Mouse (Mus musculus) right cerebral cortex, adult 2 months (tissue): ENCODE measurements around the gene Odf2.
"Not testable (repeated sequence)": the region's sequence is repeated elsewhere in the genome, so short reads cannot be mapped to it uniquely, and the experiment has no call there.

ENCODE experiments used
- DNase-seq, 2 experiments: peaks; one replicate each; pipeline ENCODE4 v3.0.0; 2021 to 2022; ENCODE audit warnings: low spot score in 2 of 2

The Odf2 gene

DNA sequence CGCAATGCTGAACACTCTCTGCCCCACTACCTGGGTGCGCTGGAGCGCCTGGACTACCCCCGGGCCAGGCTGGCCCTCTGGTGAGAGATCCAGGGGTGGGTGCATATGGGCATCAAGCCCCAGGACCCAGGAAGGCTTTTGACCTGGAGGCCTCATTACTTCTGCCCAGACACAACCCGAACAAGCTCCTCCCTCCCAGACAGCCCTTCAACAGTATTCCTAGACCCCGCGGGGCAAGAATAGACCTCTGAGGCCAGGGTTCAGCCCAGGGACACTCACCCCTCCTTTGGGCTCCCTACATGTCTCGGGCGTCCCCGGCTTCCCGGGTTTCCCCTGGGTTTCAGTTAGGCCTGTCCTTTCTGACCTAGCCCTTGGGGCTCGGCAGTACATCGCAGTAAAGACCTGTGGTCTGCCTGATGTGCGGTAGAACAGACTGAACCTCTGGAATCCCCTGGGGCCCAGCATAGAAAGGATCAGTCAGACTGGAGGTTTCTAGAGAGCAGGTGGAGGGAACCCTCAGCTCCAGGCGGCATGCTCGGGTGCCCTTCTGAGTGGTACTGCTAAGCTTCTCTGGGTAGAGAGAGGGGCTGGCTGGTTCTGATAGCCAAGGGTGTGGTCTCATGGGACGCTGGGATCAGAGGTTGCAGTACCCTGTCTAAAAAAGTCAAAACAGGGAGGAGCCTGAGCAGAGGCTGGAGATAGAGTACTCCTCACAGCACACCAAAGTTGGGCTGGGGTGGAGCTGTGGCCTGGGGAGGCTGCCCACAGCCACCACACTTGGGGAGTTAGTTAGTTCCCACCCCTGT lies 19.2 kb upstream of the Odf2 start:
- DNase-seq = no peak

DNA sequence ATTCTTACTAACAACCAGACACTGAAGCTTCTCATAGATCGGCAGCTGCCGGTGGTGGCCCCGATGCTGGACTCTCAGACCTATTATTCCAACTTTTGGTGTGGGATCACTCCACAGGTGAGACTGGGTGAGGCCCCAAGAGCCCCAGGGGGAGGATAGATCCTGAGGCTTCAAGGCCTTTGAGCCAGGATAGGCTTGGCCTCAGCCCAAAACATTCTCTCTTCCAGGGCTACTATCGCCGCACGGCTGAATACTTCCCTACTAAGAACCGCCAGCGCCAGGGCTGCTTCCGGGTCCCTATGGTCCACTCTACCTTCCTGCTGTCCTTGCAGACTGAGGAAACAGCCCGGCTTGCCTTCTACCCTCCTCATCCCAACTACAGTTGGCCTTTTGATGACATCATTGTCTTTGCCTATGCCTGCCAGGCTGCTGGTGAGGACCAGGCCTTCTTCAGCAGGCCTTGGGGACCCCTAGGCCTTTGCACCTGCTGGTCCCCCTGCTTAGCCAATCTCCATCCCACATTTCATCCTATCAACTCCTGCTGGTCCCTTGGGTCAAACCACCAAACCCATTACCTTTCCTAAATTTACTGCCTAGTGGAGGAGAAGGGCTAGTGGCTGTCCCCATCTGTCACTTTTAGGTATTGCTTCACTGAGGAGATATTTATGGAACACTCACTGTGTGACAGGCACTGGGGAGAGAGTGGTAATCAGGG lies 16.3 kb upstream of the Odf2 start:
- DNase-seq = no peak

DNA sequence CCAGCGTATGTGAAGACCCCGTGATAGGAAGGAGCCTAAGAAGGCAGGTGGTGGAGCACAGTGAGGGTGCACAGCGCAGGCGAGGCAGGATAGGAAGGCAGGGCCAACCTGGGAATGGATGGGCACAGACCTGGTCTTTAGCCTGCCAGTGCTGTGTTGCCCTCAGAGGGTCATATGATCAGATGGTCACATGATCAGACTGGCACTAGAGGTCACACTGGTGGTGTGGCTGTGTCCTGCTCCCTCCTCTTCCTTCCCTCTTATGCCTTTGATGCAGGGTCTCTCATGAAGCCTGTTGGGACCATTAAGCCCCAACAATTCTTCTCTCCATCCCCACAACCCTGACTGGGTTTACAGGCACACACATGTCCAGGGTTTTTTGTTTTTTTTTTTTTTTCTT lies 15.2 kb upstream of the Odf2 start:
- no peak for DNase-seq

DNA sequence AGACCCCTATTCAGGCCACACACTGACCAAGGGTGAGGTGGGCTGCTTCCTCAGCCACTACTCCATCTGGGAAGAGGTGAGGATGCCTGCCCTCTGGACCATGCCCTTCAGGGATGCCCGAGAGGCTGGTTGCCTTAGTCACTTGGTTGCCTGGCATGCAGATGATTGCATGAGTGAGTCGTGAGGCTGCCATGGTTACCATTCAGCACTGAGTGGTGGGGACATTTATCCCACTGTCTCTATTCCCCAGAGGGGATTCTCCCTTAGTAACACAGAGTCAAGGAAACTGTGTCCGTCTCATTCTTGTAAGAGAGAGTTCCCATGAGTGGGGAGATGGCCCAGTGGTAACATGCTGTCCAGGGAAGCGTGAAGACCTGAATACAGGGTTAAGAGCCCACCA lies 11.0 kb upstream of the Odf2 start:
- no peak for DNase-seq

DNA sequence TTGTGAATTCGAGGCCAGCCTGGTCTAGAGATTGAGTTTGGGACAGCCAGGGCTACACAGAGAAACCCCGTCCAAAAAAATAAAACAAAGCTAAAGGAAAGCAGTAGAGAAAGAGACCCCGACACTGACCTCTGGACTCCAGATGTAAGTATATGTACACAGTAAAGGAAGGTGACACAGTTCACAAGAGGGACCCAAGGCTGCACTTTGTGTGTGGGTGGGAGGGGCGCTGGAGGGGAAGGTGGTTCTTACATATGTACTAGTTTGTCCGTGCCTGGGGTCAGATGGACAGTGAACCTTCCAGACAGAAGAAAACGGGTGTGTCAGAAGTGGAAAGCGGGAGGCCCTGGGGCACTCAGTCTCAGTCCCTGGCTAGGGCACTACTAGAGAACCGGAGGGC lies 9.8 kb upstream of the Odf2 start:
- no peak for DNase-seq

DNA sequence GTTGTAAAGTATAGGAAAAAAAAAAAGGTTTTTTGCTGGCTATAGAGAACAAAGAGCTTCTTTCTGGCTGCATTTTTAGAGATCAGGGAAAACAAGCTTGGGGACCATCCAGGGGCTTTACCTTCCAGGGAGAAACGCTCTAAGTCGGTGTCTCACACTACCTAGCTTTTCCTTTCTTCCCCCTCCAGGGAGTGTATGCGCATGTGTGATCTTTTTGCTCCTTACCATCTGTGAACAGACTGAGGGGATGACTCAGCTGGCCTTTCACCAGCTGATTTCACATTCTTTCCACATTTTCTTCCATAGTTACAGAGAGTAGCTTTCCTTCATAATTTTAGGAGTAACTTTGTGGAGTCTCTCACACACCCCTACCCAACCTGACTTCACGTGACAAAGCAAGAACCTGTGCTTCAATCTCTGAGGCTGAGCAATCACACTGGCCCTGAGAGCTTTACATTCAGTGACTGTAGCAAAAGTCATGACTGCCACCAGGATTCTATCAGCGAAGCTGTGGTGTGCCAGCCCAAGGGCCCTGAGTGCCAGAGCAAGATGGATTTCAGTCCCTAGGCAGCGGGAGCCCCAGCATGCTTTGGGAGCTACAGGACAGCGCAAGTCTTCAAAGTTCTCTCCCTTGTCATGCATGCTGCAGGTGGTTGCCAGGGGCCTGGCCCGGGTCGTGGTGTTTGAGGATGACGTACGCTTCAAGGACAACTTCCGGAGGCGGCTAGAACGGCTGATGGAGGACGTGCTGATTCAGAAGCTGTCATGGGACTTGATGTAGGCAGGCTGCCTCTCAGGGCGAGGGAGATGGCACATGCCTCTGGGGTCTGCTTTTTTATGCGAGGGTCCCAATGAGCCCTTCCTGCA lies 8.8 kb upstream of the Odf2 start:
- peak; percentile 49 to 50 for DNase-seq

DNA sequence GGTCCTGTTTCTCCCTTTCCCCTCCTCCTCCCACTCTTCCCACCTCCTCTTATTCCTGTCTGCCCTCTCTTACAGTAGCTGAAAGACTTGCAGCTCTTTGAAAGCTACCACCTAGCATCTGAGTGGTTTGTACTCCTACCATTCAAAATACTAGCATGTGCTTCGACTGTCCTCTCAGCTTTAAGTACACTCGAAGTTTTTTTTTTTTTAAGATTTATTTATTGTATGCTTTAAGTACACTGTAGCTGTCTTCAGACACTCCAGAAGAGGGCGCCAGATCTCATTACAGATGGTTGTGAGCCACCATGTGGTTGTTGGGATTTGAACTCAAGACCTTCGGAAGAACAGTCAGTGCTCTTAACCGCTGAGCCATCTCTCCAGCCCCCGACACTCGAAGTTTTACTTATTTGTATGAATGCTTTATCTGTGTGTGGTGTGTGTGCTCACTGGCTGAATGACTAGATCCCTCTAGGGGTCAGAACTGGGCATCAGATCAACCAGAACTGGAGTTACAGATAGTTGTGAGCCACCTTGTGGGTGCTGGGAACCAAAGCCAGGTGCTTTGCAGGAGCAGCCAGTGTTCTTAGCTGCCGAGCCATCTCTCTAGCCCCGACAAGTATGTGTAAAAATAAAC lies 2.2 kb upstream of the Odf2 start:
- not testable (repeated sequence) for DNase-seq

DNA sequence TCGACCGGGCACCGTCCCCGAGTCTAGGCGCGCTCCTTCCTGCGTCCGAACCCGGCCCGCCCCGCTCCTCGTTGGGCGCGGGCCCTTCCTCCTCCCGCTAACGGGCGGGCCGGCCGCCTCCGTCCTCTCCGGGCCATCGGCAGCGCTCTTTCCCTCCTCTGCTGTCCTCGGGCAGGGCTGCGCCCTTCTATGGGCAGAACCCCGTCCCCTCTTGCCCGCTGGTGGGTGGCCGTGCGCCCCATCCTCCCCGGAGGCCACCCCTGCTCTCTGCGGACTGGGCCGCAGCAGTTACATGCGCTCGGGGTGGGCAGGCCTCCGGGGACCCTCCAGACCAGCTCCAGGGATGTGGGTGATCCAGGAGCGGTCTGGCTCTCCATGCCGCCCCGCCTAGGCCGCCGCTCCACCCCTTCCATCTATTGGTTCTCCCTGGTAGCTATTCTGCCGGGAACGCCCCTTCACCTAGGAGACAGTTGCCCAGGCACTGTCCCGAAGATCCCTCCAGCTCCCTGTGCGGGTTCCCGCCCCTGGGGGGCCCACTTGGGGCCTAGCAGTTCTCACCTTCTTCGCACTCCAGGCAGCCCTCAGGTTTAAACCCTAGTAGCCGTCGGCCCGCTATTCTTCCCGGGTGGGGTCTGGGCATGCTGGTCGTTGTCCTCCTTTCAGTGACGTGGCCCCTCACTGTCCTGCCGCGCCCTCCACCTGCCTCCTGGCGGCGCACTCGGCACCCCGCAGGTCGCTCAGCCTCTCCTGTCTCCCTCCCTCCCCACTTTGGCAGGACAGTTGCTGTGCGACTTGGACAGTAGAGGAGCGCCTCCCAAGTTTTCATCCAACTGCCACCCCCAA lies 1.2 kb downstream of the Odf2 start:
- DNase-seq = peak; percentile 83

DNA sequence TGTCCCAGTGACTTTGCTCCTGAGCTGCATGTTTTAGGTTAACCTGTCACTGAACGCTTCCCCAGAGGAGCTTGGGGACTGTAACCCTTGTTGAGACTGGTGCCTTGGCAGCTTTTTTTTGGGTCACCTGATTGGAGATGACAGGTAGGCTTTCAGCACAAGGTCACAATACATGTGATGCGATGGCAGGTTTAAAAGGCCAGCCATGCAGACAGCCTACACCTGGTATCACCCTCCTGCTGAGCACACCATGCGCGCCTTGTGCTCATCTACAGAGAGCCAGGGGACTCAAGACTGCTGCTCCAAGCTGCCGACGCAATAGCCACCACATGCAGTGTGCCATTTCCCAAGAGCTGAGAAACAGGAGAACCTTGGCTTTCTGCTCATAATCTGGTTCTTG lies 2.8 kb downstream of the Odf2 start:
- no peak for DNase-seq

DNA sequence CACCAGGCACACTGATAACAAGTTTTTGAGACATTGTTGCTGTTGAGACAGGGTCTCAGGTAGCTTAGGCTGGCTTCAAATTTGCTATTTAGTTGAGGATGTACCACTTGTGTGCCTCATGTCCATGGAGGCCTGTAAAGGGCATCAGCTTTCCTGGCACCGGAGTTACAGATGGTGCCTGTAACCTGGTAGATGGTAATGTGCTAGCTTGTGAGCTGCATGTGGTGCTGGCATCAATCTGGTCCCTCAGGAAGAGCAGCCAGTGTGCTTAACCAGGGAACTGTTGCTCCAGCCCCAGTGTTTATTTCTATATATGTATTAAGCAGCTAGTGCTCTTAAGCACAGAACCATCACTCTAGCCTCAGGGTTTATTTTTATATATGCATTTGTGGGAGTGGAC lies 7.0 kb downstream of the Odf2 start:
- DNase-seq = no peak

DNA sequence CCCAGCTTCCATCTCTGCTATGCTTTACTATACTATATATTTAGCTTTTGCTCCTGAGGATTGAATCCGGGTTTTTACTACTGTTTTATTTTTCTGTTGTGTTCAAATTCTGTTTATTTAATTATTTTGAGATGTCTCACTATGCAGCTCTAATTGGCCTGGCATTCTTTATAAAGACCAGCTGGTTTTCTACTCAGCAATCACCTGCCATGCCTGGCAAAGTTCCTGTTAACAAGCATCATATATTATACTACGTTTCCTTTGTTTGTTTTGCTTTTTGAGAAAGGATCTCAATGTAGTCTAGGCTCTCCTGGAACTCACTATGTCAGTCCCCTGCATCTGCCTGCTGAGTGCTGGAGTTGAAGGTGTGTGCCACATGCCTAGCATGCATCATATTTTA lies 8.3 kb downstream of the Odf2 start:
- DNase-seq = no peak

DNA sequence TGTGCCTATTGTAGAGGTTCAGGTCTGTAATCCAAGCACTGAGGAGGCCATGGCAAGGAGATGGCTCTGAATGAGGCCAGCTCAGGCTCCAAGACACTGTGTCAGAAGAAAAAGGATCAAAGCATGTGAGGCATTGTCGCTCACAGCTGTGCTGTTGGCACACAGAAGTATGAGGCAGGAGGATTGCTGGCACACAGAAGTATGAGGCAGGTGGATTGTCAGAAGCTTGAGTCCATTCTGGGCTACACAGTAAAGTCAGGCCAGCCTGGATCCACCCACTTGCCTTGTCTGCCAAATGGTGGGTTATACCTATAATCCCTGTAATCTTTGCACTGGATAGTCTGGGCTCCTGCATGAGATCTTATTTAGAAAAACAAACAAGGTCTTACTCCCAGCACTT lies 9.1 kb downstream of the Odf2 start:
- no peak for DNase-seq

DNA sequence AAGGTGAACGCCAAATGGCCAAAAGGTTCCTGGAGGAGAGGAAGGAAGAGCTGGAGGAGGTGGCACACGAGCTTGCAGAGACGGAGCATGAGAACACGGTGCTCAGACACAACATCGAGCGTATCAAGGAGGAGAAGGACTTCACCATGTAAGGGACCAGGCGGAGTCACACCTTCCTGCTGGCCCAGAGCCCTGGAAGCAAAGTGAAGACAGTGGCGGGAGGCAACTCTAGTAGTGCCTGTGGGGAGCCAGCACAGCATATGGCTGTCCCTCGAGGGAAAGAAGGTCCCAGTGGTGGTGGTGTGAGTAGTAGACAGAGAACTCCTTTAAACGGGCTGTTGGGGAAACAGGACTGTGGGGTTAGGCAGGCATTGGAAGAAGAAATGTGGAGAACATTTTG lies 13.2 kb downstream of the Odf2 start:
- no peak for DNase-seq

DNA sequence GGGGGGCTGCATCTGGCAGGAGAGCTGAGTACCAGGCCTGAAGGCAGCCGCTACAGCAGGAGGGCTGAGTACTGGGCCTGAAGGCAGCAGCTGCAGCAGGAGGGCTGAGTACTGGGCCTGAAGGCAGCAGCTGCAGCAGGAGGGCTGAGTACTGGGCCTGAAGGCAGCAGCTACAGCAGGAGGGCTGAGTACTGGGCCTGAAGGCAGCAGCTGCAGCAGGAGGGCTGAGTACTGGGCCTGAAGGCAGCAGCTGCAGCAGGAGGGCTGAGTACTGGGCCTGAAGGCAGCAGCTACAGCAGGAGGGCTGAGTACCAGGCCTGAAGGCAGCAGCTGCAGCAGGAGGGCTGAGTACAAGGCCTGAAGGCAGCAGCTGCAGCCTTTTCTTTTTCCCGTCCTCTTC lies 19.1 kb downstream of the Odf2 start:
- not testable (repeated sequence) for DNase-seq

DNA sequence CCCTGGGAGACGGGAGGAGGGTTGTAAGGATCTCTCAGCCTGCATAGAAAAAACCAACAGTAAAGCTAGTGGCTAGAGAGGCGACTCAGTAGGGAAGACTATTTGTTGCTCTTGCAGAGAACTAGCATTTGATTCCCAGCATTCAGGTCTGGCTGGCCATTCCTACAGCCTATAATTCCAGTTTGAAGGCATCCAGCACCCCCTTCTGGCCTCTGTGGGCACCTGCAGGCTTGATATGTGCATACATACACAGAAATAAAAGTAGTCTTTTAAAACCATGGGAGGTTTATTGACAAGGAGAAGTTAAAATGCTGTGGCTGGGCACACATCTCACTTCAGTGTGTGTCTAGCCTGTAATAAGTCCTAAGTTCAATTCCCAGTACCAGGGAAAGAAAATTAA lies 21.0 kb downstream of the Odf2 start:
- no peak for DNase-seq

DNA sequence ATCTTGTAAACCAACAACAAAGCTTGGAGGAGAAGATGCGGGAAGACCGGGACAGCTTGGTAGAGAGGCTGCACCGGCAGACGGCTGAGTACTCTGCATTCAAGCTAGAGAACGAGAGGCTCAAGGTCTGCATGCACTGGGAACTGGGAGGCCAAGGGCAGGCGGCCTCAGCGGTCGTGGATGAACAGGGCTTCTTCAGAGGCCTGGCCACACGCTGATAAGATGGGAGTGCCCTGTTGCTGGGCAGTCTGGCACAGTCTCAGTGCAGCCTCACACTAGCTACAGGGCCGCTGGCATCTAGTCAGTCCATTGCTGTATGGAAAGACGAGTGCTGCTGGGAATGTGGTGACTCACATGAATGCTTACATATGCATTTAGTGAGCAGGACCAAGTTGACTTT lies 28.6 kb downstream of the Odf2 start:
- no peak for DNase-seq

DNA sequence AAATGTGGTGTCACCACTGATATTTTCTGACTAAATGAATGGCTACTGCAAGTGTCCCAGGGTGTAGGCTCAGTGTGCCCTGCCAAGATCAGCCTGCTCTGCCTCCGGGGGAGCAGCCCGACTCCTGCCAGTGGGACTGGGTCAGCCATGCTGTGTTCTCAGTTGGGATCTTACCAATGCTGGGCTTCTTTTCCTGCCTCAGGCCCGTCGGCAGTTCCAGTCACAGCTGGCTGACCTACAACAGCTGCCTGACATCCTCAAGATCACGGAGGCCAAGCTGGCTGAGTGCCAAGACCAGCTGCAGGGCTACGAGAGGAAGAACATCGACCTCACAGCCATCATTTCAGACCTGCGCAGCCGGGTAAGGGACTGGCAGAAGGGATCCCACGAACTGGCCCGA lies 33.0 kb downstream of the Odf2 start:
- DNase-seq = peak; percentile 6 to 13

DNA sequence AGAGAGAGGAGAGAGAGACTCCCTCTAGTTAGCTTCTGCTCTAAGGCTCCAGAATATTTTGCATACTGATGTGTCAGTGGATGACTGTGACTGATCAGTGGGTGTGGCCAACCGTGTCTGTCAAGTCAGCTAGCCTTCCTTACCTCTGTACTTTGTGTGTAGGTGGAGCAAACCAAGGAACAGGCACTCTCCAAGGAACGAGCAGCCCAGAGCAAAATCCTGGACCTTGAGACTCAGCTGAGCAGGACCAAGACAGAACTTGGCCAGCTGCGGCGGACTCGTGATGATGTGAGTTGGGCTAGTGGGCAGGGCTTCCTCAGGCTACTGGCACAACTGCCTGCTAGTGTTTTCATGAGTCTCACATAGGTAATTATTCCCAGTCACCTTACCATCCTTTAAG lies 37.5 kb downstream of the Odf2 start:
- no peak for DNase-seq

DNA sequence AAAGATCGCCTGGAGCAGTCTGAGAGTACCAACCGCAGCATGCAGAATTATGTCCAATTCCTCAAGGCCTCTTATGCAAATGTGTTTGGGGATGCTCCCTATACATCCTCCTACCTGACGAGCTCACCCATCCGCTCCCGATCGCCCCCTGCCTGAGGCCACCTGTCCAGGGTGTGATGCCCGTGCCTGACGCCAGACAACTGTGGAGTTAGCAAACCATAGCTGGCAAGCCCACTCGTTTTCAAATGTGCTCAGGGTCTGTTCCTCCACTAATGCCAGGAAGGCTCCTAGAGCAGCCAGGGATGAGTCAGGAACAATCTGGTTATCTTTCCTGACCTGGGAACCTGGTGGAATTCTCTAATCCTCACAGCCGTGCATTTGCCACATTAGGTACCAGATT lies 41.5 kb downstream of the Odf2 start:
- DNase-seq = no peak

DNA sequence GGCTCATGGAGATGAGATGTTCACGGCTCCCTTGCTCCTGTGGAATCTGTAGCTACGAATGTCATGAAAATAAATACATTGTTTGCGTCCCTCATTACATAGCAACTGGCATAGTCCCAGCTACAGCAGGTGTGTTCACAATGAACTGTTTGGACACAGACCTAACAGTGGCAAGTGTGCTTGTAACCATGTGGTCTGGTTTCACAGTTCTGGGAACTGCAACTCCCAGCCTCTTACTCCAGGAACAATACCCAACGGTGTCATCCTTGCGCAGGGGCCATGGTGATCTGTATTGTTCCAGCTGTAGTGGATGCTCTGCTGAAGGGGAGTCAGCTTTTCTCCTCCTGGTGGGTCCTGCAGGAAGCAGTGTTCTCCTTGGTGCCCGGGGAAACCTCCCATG lies 42.2 kb downstream of the Odf2 start:
- no peak for DNase-seq
